Mouse (Mus musculus): ENCODE measurements at regions not wholly inside any gene's neighbourhood (a gene's known extent, or its start where the extent isn't known, plus 50 kb on each side); places are given as distances from the start of the nearest gene placed in this dataset.

GRCm38 (mm10) chr2:169429411-169429810 is 158.1 kb downstream of the Gm11011 start:
- H3K27ac ChIP-seq (ENCODE audit: insufficient read depth, low read depth, low read length), result no peak overlapping the region
- TF ChIP-seq CTCF (IDR thresholded peaks at IDR 0.05; ENCODE audit: insufficient read depth, low read depth, low read length) (no peak), POLR2A (IDR thresholded peaks at IDR 0.05; ENCODE audit: insufficient read depth, low read depth, low read length) (no peak)
- 92% methylated on average over 7 of the region's 7 CpGs for WGBS
- H3K4me3 ChIP-seq (ENCODE audit: insufficient read depth, low read depth, low read length), result no peak overlapping the region
- H3K4me1 ChIP-seq (ENCODE audit: control insufficient read depth, insufficient read depth, low read length), result no peaks in the 10 kb centered on the region

- H3K4me1 ChIP-seq (ENCODE audit: control insufficient read depth, insufficient read depth, low read length), result no peaks in the 10 kb centered on the region
- H3K4me3 ChIP-seq (ENCODE audit: insufficient read depth, low read depth, low read length), result no peak overlapping the region
- no peak for TF ChIP-seq POLR2A (IDR thresholded peaks at IDR 0.05; ENCODE audit: insufficient read depth, low read depth, low read length)
- TF ChIP-seq CTCF (IDR thresholded peaks at IDR 0.05; ENCODE audit: insufficient read depth, low read depth, low read length), result no peak
- 39% methylated on average over 12 of the region's 12 CpGs for WGBS
- H3K27ac ChIP-seq (ENCODE audit: insufficient read depth, low read depth, low read length), result no peak overlapping the region
These were observed 163.2 kb downstream of the Gm11011 start for GRCm38 (mm10) chr2:169424166-169424920.

GRCm38 (mm10) chr2:169412361-169412760 is 175.2 kb downstream of the Gm11011 start:
- peaks cover 6% of the 10 kb centered on the region for H3K4me1 ChIP-seq (ENCODE audit: control insufficient read depth, insufficient read depth, low read length)
- H3K4me3 ChIP-seq (ENCODE audit: insufficient read depth, low read depth, low read length), result no peak overlapping the region
- 13% methylated on average over 6 of the region's 6 CpGs for WGBS
- H3K27ac ChIP-seq (ENCODE audit: insufficient read depth, low read depth, low read length), result no peak overlapping the region
- TF ChIP-seq POLR2A (IDR thresholded peaks at IDR 0.05; ENCODE audit: insufficient read depth, low read depth, low read length) (no peak), CTCF (IDR thresholded peaks at IDR 0.05; ENCODE audit: insufficient read depth, low read depth, low read length) (no peak)

- TF ChIP-seq CTCF (IDR thresholded peaks at IDR 0.05; ENCODE audit: insufficient read depth, low read depth, low read length) (no peak), POLR2A (IDR thresholded peaks at IDR 0.05; ENCODE audit: insufficient read depth, low read depth, low read length) (no peak)
- WGBS, result 62% methylated on average over 3 of the region's 3 CpGs
- Histone ChIP-seq H3K27ac (ENCODE audit: insufficient read depth, low read depth, low read length) (no peak overlapping the region), H3K4me3 (ENCODE audit: insufficient read depth, low read depth, low read length) (no peak overlapping the region), H3K4me1 (ENCODE audit: control insufficient read depth, insufficient read depth, low read length) (peaks cover 9% of the 10 kb centered on the region)
These were observed 177.5 kb downstream of the Gm11011 start for GRCm38 (mm10) chr2:169410080-169410479.

GRCm38 (mm10) chr2:169404908-169405690 is 182.4 kb downstream of the Gm11011 start:
- H3K27ac ChIP-seq (ENCODE audit: insufficient read depth, low read depth, low read length), result no peak overlapping the region
- 8% methylated on average over 6 of the region's 6 CpGs for WGBS

GRCm38 (mm10) chr2:169397758-169398157 is 189.8 kb downstream of the Gm11011 start:
- no peak for TF ChIP-seq POLR2A (IDR thresholded peaks at IDR 0.05; ENCODE audit: insufficient read depth, low read depth, low read length)
- TF ChIP-seq CTCF (IDR thresholded peaks at IDR 0.05; ENCODE audit: insufficient read depth, low read depth, low read length), result no peak
- WGBS, result 77% methylated on average over 6 of the region's 6 CpGs
- Histone ChIP-seq H3K4me1 (ENCODE audit: control insufficient read depth, insufficient read depth, low read length) (peaks cover 4% of the 10 kb centered on the region), H3K27ac (ENCODE audit: insufficient read depth, low read depth, low read length) (no peak overlapping the region), H3K4me3 (ENCODE audit: insufficient read depth, low read depth, low read length) (no peak overlapping the region)

More at GRCm38 (mm10) chr2:169404908-169405690, 182.4 kb downstream of the Gm11011 start:
- no peak for TF ChIP-seq POLR2A (IDR thresholded peaks at IDR 0.05; ENCODE audit: insufficient read depth, low read depth, low read length)
- no peak for TF ChIP-seq CTCF (IDR thresholded peaks at IDR 0.05; ENCODE audit: insufficient read depth, low read depth, low read length)
- peaks cover 3% of the 10 kb centered on the region; the same call in 1 of the 2 replicates for H3K4me1 ChIP-seq (ENCODE audit: control insufficient read depth, insufficient read depth, low read length)
- no peak overlapping the region for H3K4me3 ChIP-seq (ENCODE audit: insufficient read depth, low read depth, low read length)

- H3K27ac ChIP-seq (ENCODE audit: insufficient read depth, low read depth, low read length), result no peak overlapping the region
- 71% methylated on average over 4 of the region's 4 CpGs for WGBS
- H3K4me3 ChIP-seq (ENCODE audit: insufficient read depth, low read depth, low read length), result no peak overlapping the region
- no peak for TF ChIP-seq CTCF (IDR thresholded peaks at IDR 0.05; ENCODE audit: insufficient read depth, low read depth, low read length)
- no peak for TF ChIP-seq POLR2A (IDR thresholded peaks at IDR 0.05; ENCODE audit: insufficient read depth, low read depth, low read length)
- H3K4me1 ChIP-seq (ENCODE audit: control insufficient read depth, insufficient read depth, low read length), result peaks cover 4% of the 10 kb centered on the region
These were observed 190.5 kb downstream of the Gm11011 start for GRCm38 (mm10) chr2:169397013-169397412.

- H3K27ac ChIP-seq (ENCODE audit: insufficient read depth, low read depth, low read length), result no peak overlapping the region
- TF ChIP-seq POLR2A (IDR thresholded peaks at IDR 0.05; ENCODE audit: insufficient read depth, low read depth, low read length), result no peak
- no peak for TF ChIP-seq CTCF (IDR thresholded peaks at IDR 0.05; ENCODE audit: insufficient read depth, low read depth, low read length)
- peaks cover 4% of the 10 kb centered on the region for H3K4me1 ChIP-seq (ENCODE audit: control insufficient read depth, insufficient read depth, low read length)
- 63% methylated on average over 4 of the region's 4 CpGs for WGBS
- H3K4me3 ChIP-seq (ENCODE audit: insufficient read depth, low read depth, low read length), result no peak overlapping the region
These were observed 191.3 kb downstream of the Gm11011 start for GRCm38 (mm10) chr2:169396294-169396693.

- Histone ChIP-seq H3K27ac (ENCODE audit: insufficient read depth, low read depth, low read length) (no peak overlapping the region), H3K4me1 (ENCODE audit: control insufficient read depth, insufficient read depth, low read length) (no peaks in the 10 kb centered on the region), H3K4me3 (ENCODE audit: insufficient read depth, low read depth, low read length) (no peak overlapping the region)
- no peak for TF ChIP-seq CTCF (IDR thresholded peaks at IDR 0.05; ENCODE audit: insufficient read depth, low read depth, low read length)
- 91% methylated on average over 4 of the region's 4 CpGs for WGBS
These were observed 197.9 kb downstream of the Gm11011 start for GRCm38 (mm10) chr2:169389611-169390010.

Data from olfactory bulb, adult 2 months (tissue).